Mouse (Mus musculus): ENCODE results near the gene Dgkd.

GRCm38 (mm10) chr1:87825991-87826390 lies 27.1 kb upstream of the Dgkd start:
- TF ChIP-seq GATA1 (IDR thresholded peaks at IDR 0.05; ENCODE audit: low read length), result no peak
- no peak for TF ChIP-seq TAL1 (IDR thresholded peaks at IDR 0.05; ENCODE audit: low read length)

All from erythroblast, embryonic 14.5 days (primary cell).